ENCODE assay signal across 8 mouse cellular contexts in the genomic region with DNA sequence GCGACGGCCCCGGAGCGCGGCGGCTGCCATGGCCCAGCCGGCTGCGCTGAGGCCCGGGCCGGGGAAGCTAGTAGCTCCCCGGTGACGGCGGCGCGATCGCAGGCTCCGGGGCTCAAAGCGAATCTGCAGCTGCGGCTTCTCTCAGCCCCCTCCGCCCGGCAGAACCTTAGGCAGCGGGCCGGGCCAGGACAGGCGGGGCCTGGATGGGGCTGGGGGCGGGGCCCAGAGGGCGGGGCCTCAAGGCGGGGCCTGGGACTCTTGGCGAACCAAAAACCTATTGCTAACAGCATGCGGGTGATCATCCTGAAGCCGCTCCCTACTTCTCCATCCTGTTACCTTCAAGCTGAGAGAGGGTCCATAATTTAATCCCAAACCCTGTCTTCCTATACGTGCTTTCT. TPM values are rescaled to one million over a fixed set of nuclear protein-coding genes. Genes with fewer than 3 reads are reported as not detected.
A peak's percentile ranks its signal among the peaks of the same experiment; 100 is the strongest.
DNase-seq lines count a peak whose midpoint lies in the region; ATAC-seq and TF ChIP-seq lines count a peak whose summit lies in the region.

A gene (minus strand): TSS at position 239 of the 398 bp plus-strand sequence.

- ATAC-seq in common myeloid progenitor, adult 5-6 weeks (replicated peaks; ENCODE audit: low read depth, poor library complexity, severe bottlenecking): peak; percentile 87
- ATAC-seq in hindbrain, postnatal 0 days: peak; percentile 98

- peaks cover 44% of the 10 kb centered on the region for H3K79me2 ChIP-seq in macrophage (ENCODE audit: inconsistent target)

- peak; percentile 89 for DNase-seq in adipocyte (ENCODE audit: low spot score)
- peak; percentile 96 for DNase-seq in gastrocnemius, adult 2 months
- peak; percentile 95 for DNase-seq in hindbrain, postnatal 0 days (ENCODE audit: low spot score)
- peak; percentile 87 to 89 for DNase-seq in left cerebral cortex, adult 2 months (ENCODE audit: extremely low spot score in 1 of 2, low spot score in 2 of 2)
- peak; percentile 77 for DNase-seq in retina, postnatal 7 days (ENCODE audit: low read depth, low spot score)
- DNase-seq in urinary bladder, postnatal 14 days (ENCODE audit: low spot score): peak; percentile 86

- H3K4me2 ChIP-seq in hindbrain, postnatal 0 days (ENCODE audit: low read depth, low read length): peak within 1 kb of the TSS; percentile 63

- peaks cover 15% of the 10 kb centered on the region; the same call in 1 of the 2 replicates for H3K4me1 ChIP-seq in hindbrain, postnatal 0 days (ENCODE audit: insufficient read depth, low read length)

- H3K27me3 ChIP-seq in hindbrain, postnatal 0 days (ENCODE audit: insufficient read depth, low read length): no peaks in the 10 kb centered on the region

- WGBS in hindbrain, postnatal 0 days: 1% methylated on average over 31 of the region's 31 CpGs
- under 1% methylated on average over 31 of the region's 31 CpGs for WGBS in macrophage (ENCODE audit: missing documents)

- peak within 1 kb of the TSS; percentile 100 for H3K27ac ChIP-seq in gastrocnemius, adult 2 months
- H3K27ac ChIP-seq in hindbrain, postnatal 0 days: peak within 1 kb of the TSS; percentile 98
- peak within 1 kb of the TSS; percentile 98 for H3K27ac ChIP-seq in left cerebral cortex, adult 2 months
- H3K27ac ChIP-seq in macrophage: no peak within 1 kb of the TSS

- intact Hi-C loops in gastrocnemius, adult 2 months (cut with DNase I): loop anchor here (2.0 kb wide), 2 partner anchors 43 to 55 kb away; no protein-coding TSS in a partner anchor
- intact Hi-C loops in left cerebral cortex, adult 2 months (cut with DNase I): loop anchor here (2.0 kb wide), 2 partner anchors 31 to 35 kb away; no protein-coding TSS in a partner anchor

- H3K4me3 ChIP-seq in gastrocnemius, adult 2 months: peak within 1 kb of the TSS; percentile 85
- H3K4me3 ChIP-seq in hindbrain, postnatal 0 days (ENCODE audit: low read length): peak within 1 kb of the TSS; percentile 98
- peak within 1 kb of the TSS; percentile 90 for H3K4me3 ChIP-seq in left cerebral cortex, adult 2 months
- peak within 1 kb of the TSS; percentile 44 for H3K4me3 ChIP-seq in macrophage (ENCODE audit: inconsistent target)

- TF ChIP-seq CTCF in gastrocnemius, adult 2 months (IDR thresholded peaks at IDR 0.05): no peak
- no peak for TF ChIP-seq CTCF in hindbrain, postnatal 0 days (IDR thresholded peaks at IDR 0.05; ENCODE audit: low read depth)
- no peak for TF ChIP-seq CTCF in left cerebral cortex, adult 2 months (IDR thresholded peaks at IDR 0.05)

- H3K9me3 ChIP-seq in hindbrain, postnatal 0 days (ENCODE audit: low read length): no peaks in the 10 kb centered on the region

- H3K36me3 ChIP-seq in hindbrain, postnatal 0 days (ENCODE audit: insufficient read depth, low read length): no peaks in the 10 kb centered on the region
- H3K36me3 ChIP-seq in macrophage (ENCODE audit: inconsistent target): no peaks in the 10 kb centered on the region

- H3K9ac ChIP-seq in hindbrain, postnatal 0 days (replicated peaks; ENCODE audit: low read length): peak within 1 kb of the TSS; percentile 100

RNA-seq across cellular contexts. Expression of the gene that starts here (rescaled TPM):
- total RNA-seq in common myeloid progenitor, adult 5-6 weeks (2017): 24.1 and 30.8 TPM in 2 replicates
- total RNA-seq in gastrocnemius, adult 2 months (2021): 10 to 100 TPM; 45.6 to 62.4 TPM
- 15.4 and 16.2 TPM in 2 replicates for total RNA-seq in hindbrain, postnatal 0 days (2014; rRNA removed)
- 7.2 and 8.2 TPM in 2 replicates for polyA plus RNA-seq in hindbrain, postnatal 0 days (2015; fragmentation: Nextera tagmentation; extraction: Ambion mirVana)
- 10 to 100 TPM; 21.7 to 24.5 TPM for total RNA-seq in left cerebral cortex, adult 2 months (2021)
- 100 to 1,000 TPM in 4 of 26 experiments, 10 to 100 TPM in 22; 21.6 to 167 (median 43.8) TPM for total RNA-seq in macrophage (2018; cell fraction: chromatin; rRNA removed)
- total RNA-seq in macrophage (2018; cell fraction: cytosol; rRNA removed): 10 to 100 TPM in 6 of 26 experiments, 1 to 10 TPM in 20; 4.5 to 19.9 (median 6.5) TPM
- total RNA-seq in macrophage (2018; cell fraction: nucleus; rRNA removed): 10 to 100 TPM; 13.6 to 80.0 (median 25.7) TPM
- polyA plus RNA-seq in macrophage (2018): 1.9 to 2.3 TPM (median 2.1 TPM) in 3 replicates

Comparison
In these comparisons a context has a peak if more than half of its experiments do, and no peak if none do; other contexts are left out.
1. H3K4me3 ChIP-seq: peak in every context shown above with its lines; median percentile 98 in hindbrain, postnatal 0 days; 90 in left cerebral cortex, adult 2 months; 85 in gastrocnemius, adult 2 months; 44 in macrophage.